Mouse (Mus musculus): ENCODE measurements around the gene Ttc27. TPM values are rescaled to one million over a fixed set of nuclear protein-coding genes. Genes with fewer than 3 reads are reported as not detected.
A peak's percentile ranks its signal among the peaks of the same experiment; 100 is the strongest.

The Ttc27 gene
- total and polyA plus RNA-seq, 2 experiments from 2014 or later, result 12.2 to 12.9 TPM

GRCm38 (mm10) chr17:74711627-74712026, 5.9 kb upstream of the Ttc27 start:
- Histone ChIP-seq H3K4me2 (ENCODE audit: low read depth, low read length) (no peak overlapping the region), H3K9ac (replicated peaks; ENCODE audit: low read length) (no peak overlapping the region), H3K27ac (no peak overlapping the region), H3K36me3 (ENCODE audit: insufficient read depth, low read length) (no peaks in the 10 kb centered on the region), H3K4me3 (ENCODE audit: low read length) (no peak overlapping the region), H3K27me3 (ENCODE audit: insufficient read depth, low read length) (no peaks in the 10 kb centered on the region), H3K4me1 (ENCODE audit: insufficient read depth, low read length) (no peaks in the 10 kb centered on the region), H3K9me3 (ENCODE audit: low read length) (no peaks in the 10 kb centered on the region)
- TF ChIP-seq CTCF (IDR thresholded peaks at IDR 0.05; ENCODE audit: low read depth), result no peak
- 88% methylated on average over 8 of the region's 8 CpGs for WGBS
- ATAC-seq, result no peak
- DNase-seq (ENCODE audit: low spot score), result no peak

DNA sequence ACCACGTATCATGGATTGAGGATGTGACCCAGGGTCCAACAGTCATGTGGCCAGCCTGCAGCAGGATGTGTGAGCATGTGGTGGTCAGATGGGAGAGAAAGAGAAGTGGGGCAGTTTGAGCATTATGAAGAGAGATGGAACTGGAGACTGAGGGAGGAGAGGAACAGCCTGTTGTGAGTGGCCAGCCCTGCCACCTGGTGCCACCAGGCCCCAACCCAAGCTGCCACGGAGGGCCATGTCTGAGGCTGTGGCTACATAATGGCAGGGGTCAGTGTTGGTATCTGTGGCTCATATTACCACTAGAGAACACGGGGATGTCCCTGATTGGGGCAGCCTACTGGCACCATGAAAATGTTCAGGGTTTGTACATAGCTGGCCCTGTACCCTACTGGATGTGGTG, 2.4 kb upstream of the Ttc27 start:
- DNase-seq (ENCODE audit: low spot score) (no peak), ATAC-seq (no peak)
- Histone ChIP-seq H3K36me3 (ENCODE audit: insufficient read depth, low read length) (no peaks in the 10 kb centered on the region), H3K4me2 (ENCODE audit: low read depth, low read length) (no peak overlapping the region), H3K4me1 (ENCODE audit: insufficient read depth, low read length) (peaks cover 8% of the 10 kb centered on the region), H3K27me3 (ENCODE audit: insufficient read depth, low read length) (no peaks in the 10 kb centered on the region), H3K4me3 (ENCODE audit: low read length) (no peak overlapping the region), H3K27ac (no peak overlapping the region), H3K9ac (replicated peaks; ENCODE audit: low read length) (no peak overlapping the region), H3K9me3 (ENCODE audit: low read length) (no peaks in the 10 kb centered on the region)
- 59% methylated on average over 3 of the region's 3 CpGs for WGBS
- TF ChIP-seq CTCF (IDR thresholded peaks at IDR 0.05; ENCODE audit: low read depth), result no peak

DNA sequence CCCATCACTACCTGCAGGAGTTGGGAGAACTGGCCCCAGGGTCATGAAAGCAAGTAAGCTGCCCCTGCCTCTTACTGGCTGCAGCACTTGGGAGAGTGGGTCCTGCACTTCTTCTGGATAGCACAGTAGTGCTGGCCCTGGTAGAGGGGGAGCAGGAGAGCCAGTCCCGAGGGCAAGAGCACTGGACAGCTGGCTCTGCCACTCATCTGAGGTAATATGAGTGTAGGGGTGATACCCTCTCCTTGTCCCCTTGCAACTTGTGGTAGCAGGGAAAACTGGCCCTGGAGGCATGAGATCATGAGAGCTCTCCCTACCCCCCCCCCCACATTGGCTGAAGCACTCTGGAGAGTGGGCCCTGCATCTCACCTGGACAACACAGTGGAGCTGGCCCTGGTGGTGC, 1.8 kb upstream of the Ttc27 start:
- Histone ChIP-seq H3K4me3 (ENCODE audit: low read length) (no peak overlapping the region), H3K4me2 (ENCODE audit: low read depth, low read length) (no peak overlapping the region), H3K4me1 (ENCODE audit: insufficient read depth, low read length) (peaks cover 8% of the 10 kb centered on the region), H3K9me3 (ENCODE audit: low read length) (no peaks in the 10 kb centered on the region), H3K9ac (replicated peaks; ENCODE audit: low read length) (no peak overlapping the region), H3K27me3 (ENCODE audit: insufficient read depth, low read length) (no peaks in the 10 kb centered on the region), H3K36me3 (ENCODE audit: insufficient read depth, low read length) (no peaks in the 10 kb centered on the region), H3K27ac (no peak overlapping the region)
- no peak for DNase-seq (ENCODE audit: low spot score)
- no peak for TF ChIP-seq CTCF (IDR thresholded peaks at IDR 0.05; ENCODE audit: low read depth)
- ATAC-seq, result no peak
- 29% methylated on average over 1 of the region's 1 CpGs for WGBS

DNA sequence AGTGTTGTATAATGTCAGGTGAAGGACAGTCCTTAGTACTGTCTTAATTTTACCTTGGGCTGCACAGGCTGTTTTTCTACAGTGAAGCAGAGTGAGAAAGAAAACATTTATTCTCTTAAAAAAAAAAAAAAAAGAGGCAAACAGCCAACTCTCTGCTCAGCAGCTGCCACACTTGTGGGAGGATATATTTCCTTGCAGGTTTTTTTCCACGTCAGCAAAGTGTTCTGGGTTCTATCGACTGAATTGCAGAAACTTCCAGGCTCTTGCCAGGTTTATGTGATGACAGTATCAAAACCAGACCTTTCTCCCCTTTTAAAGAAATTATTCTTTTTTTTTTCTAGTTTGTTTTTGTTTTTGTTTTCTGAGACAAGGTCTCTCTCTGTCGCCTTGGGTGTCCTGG, 889 bp upstream of the Ttc27 start:
- no peaks in the 10 kb centered on the region for H3K9me3 ChIP-seq (ENCODE audit: low read length)

DNA sequence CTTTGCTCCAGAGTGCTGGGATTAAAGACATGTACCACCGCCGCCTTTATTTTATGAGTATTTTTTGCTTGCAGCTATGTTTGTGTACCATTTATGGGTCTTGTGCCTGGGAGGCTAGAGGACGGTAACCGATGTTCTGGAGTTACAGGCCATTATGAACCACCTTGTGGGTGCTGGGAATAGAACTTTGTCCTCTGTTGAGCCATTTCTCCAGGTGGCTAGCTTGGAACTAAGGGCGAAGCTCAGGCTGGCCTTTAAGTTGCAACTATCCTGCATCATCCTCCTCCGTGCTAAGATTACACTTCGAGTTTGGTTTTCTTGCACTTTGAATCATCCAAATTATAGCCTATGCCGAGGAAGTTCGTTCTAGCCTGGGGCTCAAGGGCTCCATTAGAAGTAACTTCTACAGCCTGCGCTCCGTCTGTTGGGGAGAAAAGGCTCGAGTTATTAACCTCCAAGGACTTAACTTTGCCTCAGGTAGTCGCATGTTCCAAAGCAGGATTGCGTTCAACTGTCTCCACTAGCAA, 378 bp upstream of the Ttc27 start:
- WGBS, result 9% methylated on average over 14 of the region's 14 CpGs
- peak overlapping the region; percentile 41; the same call in 1 of the 2 replicates for H3K9ac ChIP-seq (replicated peaks; ENCODE audit: low read length)
- no peak for DNase-seq (ENCODE audit: low spot score)
- peaks cover 8% of the 10 kb centered on the region for H3K4me1 ChIP-seq (ENCODE audit: insufficient read depth, low read length)
- no peaks in the 10 kb centered on the region for H3K27me3 ChIP-seq (ENCODE audit: insufficient read depth, low read length)
- no peak for ATAC-seq
- peak overlapping the region; percentile 75 for H3K4me3 ChIP-seq (ENCODE audit: low read length)
- peak overlapping the region; percentile 93 for H3K4me2 ChIP-seq (ENCODE audit: low read depth, low read length)
- peaks cover 3% of the 10 kb centered on the region; the same call in 1 of the 2 replicates for H3K36me3 ChIP-seq (ENCODE audit: insufficient read depth, low read length)
- no peak for TF ChIP-seq CTCF (IDR thresholded peaks at IDR 0.05; ENCODE audit: low read depth)
- H3K9me3 ChIP-seq (ENCODE audit: low read length), result no peaks in the 10 kb centered on the region
- H3K27ac ChIP-seq, result no peak overlapping the region

More for the DNA sequence above, 889 bp upstream of the Ttc27 start:
- ATAC-seq (no peak), DNase-seq (ENCODE audit: low spot score) (no peak)
- no peaks in the 10 kb centered on the region; the same call in 1 of the 2 replicates for H3K36me3 ChIP-seq (ENCODE audit: insufficient read depth, low read length)
- H3K4me2 ChIP-seq (ENCODE audit: low read depth, low read length), result peak overlapping the region; percentile 93; the same call in 1 of the 2 replicates
- peaks cover 8% of the 10 kb centered on the region for H3K4me1 ChIP-seq (ENCODE audit: insufficient read depth, low read length)
- no peaks in the 10 kb centered on the region for H3K27me3 ChIP-seq (ENCODE audit: insufficient read depth, low read length)
- H3K9ac ChIP-seq (replicated peaks; ENCODE audit: low read length), result no peak overlapping the region; the same call in 1 of the 2 replicates
- no peak overlapping the region for H3K27ac ChIP-seq
- peak overlapping the region; percentile 75; the same call in 1 of the 2 replicates for H3K4me3 ChIP-seq (ENCODE audit: low read length)
- no peak for TF ChIP-seq CTCF (IDR thresholded peaks at IDR 0.05; ENCODE audit: low read depth)
- WGBS, result 66% methylated on average over 3 of the region's 3 CpGs

DNA sequence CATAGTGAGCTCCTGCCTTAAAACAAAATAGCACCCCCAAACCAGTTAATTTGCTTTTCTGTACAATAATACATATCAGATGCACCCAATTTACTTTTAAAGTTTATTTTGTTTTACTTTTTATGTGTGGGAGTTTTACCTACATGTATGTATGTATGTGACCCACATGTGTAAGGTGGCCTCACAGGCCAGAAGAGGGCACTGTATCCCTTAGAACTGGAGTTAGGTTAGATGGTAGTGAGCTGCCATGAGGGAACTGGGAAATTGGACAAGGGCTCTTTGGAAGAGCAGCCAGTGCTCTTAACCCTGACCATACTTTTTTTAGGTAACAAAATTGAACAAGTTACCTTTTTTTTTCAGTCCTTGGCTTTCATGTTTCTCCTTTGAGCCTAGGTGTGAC, 15.3 kb downstream of the Ttc27 start:
- H3K4me2 ChIP-seq (ENCODE audit: low read depth, low read length), result no peak overlapping the region
- no peak overlapping the region for H3K27ac ChIP-seq
- H3K9me3 ChIP-seq (ENCODE audit: low read length), result no peaks in the 10 kb centered on the region
- no peaks in the 10 kb centered on the region for H3K36me3 ChIP-seq (ENCODE audit: insufficient read depth, low read length)
- ATAC-seq, result no peak
- no peaks in the 10 kb centered on the region for H3K4me1 ChIP-seq (ENCODE audit: insufficient read depth, low read length)
- no peaks in the 10 kb centered on the region for H3K27me3 ChIP-seq (ENCODE audit: insufficient read depth, low read length)
- no peak overlapping the region for H3K9ac ChIP-seq (replicated peaks; ENCODE audit: low read length)
- peak; percentile 42 for DNase-seq (ENCODE audit: low spot score)
- no peak overlapping the region for H3K4me3 ChIP-seq (ENCODE audit: low read length)
- TF ChIP-seq CTCF (IDR thresholded peaks at IDR 0.05; ENCODE audit: low read depth), result peak; percentile 50

GRCm38 (mm10) chr17:74735392-74735791, 17.9 kb downstream of the Ttc27 start:
- WGBS, result 90% methylated on average over 11 of the region's 11 CpGs
- DNase-seq (ENCODE audit: low spot score) (no peak), ATAC-seq (no peak)
- H3K9me3 ChIP-seq (ENCODE audit: low read length), result no peaks in the 10 kb centered on the region
- H3K4me2 ChIP-seq (ENCODE audit: low read depth, low read length), result no peak overlapping the region
- H3K36me3 ChIP-seq (ENCODE audit: insufficient read depth, low read length), result no peaks in the 10 kb centered on the region
- no peaks in the 10 kb centered on the region for H3K27me3 ChIP-seq (ENCODE audit: insufficient read depth, low read length)
- H3K9ac ChIP-seq (replicated peaks; ENCODE audit: low read length), result no peak overlapping the region
- no peak overlapping the region for H3K27ac ChIP-seq
- TF ChIP-seq CTCF (IDR thresholded peaks at IDR 0.05; ENCODE audit: low read depth), result no peak
- H3K4me1 ChIP-seq (ENCODE audit: insufficient read depth, low read length), result no peaks in the 10 kb centered on the region
- H3K4me3 ChIP-seq (ENCODE audit: low read length), result no peak overlapping the region

Data from hindbrain, postnatal 0 days (tissue).